Mouse (Mus musculus) heart, adult 2 months (tissue): ENCODE results near the gene Acy3. TPM values are rescaled to one million over a fixed set of nuclear protein-coding genes. Genes with fewer than 3 reads are reported as not detected.
A peak's percentile ranks its signal among the peaks of the same experiment; 100 is the strongest.

Experiments
- DNase-seq, 2 experiments: peaks; one replicate each; pipeline ENCODE4 v3.0.0; 2021
- H3K27ac ChIP-seq: fragments of 200-600 bp; 2 replicates; pipeline ENCODE4 v1.8.1; 2022
- H3K27me3 ChIP-seq: fragments of 200-500 bp; 2 replicates; pipeline ENCODE4 v1.6.1; 2012; ENCODE audit warnings: mild to moderate bottlenecking, low read length, inconsistent platforms, mixed read lengths; ENCODE audit not compliant: control insufficient read depth, insufficient read depth
- H3K36me3 ChIP-seq: fragments of 200-500 bp; 2 replicates; pipeline ENCODE4 v1.6.1; 2012; ENCODE audit warnings: low read length, inconsistent platforms; ENCODE audit not compliant: control insufficient read depth, insufficient read depth
- H3K4me1 ChIP-seq: fragments of 200-500 bp; 2 replicates; pipeline ENCODE4 v1.6.1; 2011; ENCODE audit warnings: low read length; ENCODE audit not compliant: control insufficient read depth, insufficient read depth
- H3K4me3 ChIP-seq: fragments of 200-600 bp; 2 replicates; pipeline ENCODE4 v1.8.1; 2022
- H3K79me2 ChIP-seq: fragments of 200-500 bp; replicated peaks from 2 replicates; pipeline ENCODE4 v1.6.1; 2012; ENCODE audit warnings: mild to moderate bottlenecking, inconsistent platforms, low read length, moderate library complexity, mixed read lengths; ENCODE audit not compliant: control insufficient read depth, insufficient read depth
- H3K9ac ChIP-seq: fragments of 200-500 bp; 2 replicates; pipeline ENCODE4 v1.6.1; 2012; ENCODE audit warnings: low read depth, mild to moderate bottlenecking, control low read depth, inconsistent platforms, low read length, mixed read lengths
- CTCF ChIP-seq: fragments of 200-600 bp; IDR thresholded peaks from 2 replicates; pipeline ENCODE4 v1.8.1; 2022; ENCODE audit warnings: antibody characterized with exemption, mild to moderate bottlenecking, moderate library complexity
- EP300 ChIP-seq: fragments of 200-500 bp; IDR thresholded peaks from 2 replicates; pipeline ENCODE4 v1.6.1; 2011; ENCODE audit warnings: low read depth, low read length, control low read depth; ENCODE audit not compliant: insufficient read depth
- POLR2A ChIP-seq: fragments of 200-500 bp; IDR thresholded peaks from 2 replicates; pipeline ENCODE4 v1.6.1; 2011; ENCODE audit warnings: mild to moderate bottlenecking, low read depth, low read length, control low read depth; ENCODE audit not compliant: insufficient read depth
- WGBS: fragments of 180-500 bp; shearing (Covaris S2); methylation state at CpG from one replicate; pipeline ENCODE4 v1.1.7; 2018; 5-methylcytosine and 5-hydroxymethylcytosine counted together
- intact Hi-C: fragments of 180-260 bp; cut with DNase I; formaldehyde crosslinking; loops from one replicate; pipeline ENCODE4 v1.15.1; 2025
- polyA plus RNA-seq: library from polyadenylated mRNA; depleted of rRNA; stranded (reverse); fragments of >200 nt; gene quantifications from 2 replicates; pipeline ENCODE4 v1.2.3, GENCODE M21; 2012
- total RNA-seq, 2 experiments: library from RNA; stranded (reverse); gene quantifications; 2 replicates each; pipeline ENCODE4 v1.2.3; 2021

Gene Acy3
- total and polyA plus RNA-seq, 3 experiments = 21.5 to 89.9 (median 28.0) TPM

DNA sequence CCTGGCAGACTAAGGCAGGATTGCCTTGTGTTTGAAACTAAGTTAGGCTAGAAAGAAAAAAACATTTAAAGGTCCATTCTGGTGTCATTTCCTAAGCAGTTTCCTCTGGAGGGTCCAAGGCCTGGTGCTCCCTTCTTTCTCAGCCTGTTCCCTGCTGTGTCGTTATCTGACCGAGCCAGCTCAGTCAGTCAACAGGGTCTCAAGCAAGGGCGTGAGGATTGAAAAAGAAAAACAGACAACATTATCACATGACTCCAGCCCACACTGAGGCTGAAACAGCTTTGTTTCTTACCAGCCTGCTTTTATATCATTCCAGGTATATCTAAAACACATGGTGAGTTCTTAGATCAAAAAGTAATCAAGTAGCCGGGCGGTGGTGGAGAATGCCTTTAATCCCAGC, 29.3 kb downstream of the Acy3 start:
- no peaks in the 10 kb centered on the region for H3K36me3 ChIP-seq
- WGBS = 73% methylated on average over 5 of the region's 5 CpGs
- H3K27me3 ChIP-seq = no peaks in the 10 kb centered on the region
- H3K27ac ChIP-seq = no peak overlapping the region
- H3K4me3 ChIP-seq = no peak overlapping the region
- TF ChIP-seq POLR2A (no peak), EP300 (no peak), CTCF (no peak)
- H3K79me2 ChIP-seq = no peaks in the 10 kb centered on the region
- DNase-seq = no peak
- peaks cover 5% of the 10 kb centered on the region for H3K4me1 ChIP-seq
- intact Hi-C loops = loop anchor here (5.0 kb wide), 3 partner anchors 82 to 292 kb away; partner anchors contain the start of genes Cdk2ap2, Grk2 and Pitpnm1
- H3K9ac ChIP-seq = no peak overlapping the region

DNA sequence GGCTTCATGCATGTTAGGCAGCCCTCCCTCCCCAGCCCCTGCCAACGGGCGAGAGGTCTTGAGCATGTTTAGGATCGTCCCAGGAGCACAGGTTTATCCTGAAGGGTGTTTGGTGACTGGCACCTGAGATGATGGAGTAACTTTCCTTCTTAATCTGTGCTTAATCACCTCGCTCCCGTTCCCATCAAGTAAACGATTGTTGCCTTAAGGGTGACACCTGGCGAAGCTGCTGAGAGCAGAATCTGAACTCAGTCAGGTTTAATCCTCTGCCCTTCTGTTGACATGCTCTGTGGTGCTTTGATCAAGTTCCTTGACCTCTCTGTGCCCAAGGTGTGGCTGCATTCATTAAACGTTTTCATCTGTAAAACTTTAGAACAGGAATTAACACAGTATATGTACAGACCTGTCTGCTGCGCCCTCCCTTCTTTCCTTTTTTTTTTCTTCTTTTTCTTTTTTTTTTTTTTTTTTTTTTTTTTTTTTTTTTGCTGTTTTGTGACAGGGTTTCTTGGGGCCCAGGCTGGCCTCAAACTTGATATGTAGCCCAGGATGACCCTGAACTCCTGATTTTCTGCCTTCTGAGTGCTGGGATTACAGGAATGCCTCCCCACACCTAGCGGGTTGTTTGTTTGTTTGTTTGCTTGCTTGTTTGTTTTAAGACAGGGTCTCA, 31.7 kb downstream of the Acy3 start:
- no peaks in the 10 kb centered on the region for H3K27me3 ChIP-seq
- intact Hi-C loops = loop anchor here (5.0 kb wide), 3 partner anchors 79 to 289 kb away; partner anchors contain the start of genes Cdk2ap2, Grk2 and Pitpnm1
- H3K36me3 ChIP-seq = no peaks in the 10 kb centered on the region
- H3K27ac ChIP-seq = no peak overlapping the region
- H3K79me2 ChIP-seq = no peaks in the 10 kb centered on the region
- H3K4me1 ChIP-seq = no peaks in the 10 kb centered on the region; the same call in 1 of the 2 replicates
- WGBS = 76% methylated on average over 10 of the region's 10 CpGs
- no peak overlapping the region for H3K4me3 ChIP-seq
- no peak for DNase-seq
- no peak overlapping the region for H3K9ac ChIP-seq
- TF ChIP-seq POLR2A = no peak
- no peak for TF ChIP-seq CTCF
- TF ChIP-seq EP300 = no peak

DNA sequence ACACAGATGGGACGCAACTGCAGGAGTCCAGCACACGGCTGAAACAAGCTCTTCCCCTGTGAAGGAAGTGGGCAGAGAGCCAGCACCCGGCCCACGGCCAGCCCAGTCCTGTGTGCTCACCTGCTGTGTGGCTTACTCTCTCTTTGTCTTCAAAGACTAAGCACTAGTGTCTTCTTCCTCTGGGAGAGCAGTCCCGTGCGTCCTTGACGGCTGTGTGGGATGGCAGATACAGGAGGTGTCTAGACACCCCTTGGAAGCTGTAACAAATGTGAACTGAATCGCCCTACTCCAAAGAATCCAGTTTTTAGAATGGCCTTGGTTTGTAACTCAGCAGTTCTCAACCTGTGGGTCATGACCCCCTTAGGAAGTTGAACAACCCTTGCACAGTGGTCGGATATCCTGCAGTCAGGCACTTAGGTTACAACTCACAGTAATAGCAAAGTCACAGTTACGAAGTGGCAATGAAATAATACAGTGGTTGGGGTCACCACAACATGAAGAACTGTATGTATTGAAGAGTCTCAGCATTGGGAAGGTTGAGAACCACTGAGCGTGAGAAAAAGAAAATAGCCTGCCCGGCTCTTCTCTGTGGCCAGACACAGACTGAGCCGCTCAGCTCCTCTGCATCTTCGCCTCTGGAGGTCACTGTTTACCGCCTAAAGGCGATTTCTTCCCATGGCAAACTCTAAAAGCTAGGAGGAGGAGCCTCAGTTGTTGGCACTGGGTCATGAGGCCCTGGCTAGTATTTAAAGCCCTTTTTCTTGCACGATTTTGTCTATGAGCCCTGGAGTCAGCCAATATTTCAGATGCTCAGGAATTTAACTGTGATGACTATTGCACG, 32.6 kb downstream of the Acy3 start:
- Histone ChIP-seq H3K4me1 (no peaks in the 10 kb centered on the region), H3K4me3 (no peak overlapping the region), H3K9ac (no peak overlapping the region), H3K27ac (no peak overlapping the region; the same call in 1 of the 2 replicates), H3K27me3 (no peaks in the 10 kb centered on the region), H3K36me3 (no peaks in the 10 kb centered on the region), H3K79me2 (no peaks in the 10 kb centered on the region)
- intact Hi-C loops = loop anchor here (1.0 to 5.0 kb wide), 4 partner anchors 29 to 288 kb away; partner anchors contain the start of genes Cdk2ap2, Grk2 and Pitpnm1
- peak; percentile 80 to 87 for DNase-seq
- 15% methylated on average over 18 of the region's 18 CpGs for WGBS
- 0 out of 2 replicates have a peak, but pooled peaks have one; percentile 14 for TF ChIP-seq POLR2A
- peak; percentile 96 for TF ChIP-seq CTCF
- peak; percentile 84; the same call in 1 of the 2 replicates for TF ChIP-seq EP300

DNA sequence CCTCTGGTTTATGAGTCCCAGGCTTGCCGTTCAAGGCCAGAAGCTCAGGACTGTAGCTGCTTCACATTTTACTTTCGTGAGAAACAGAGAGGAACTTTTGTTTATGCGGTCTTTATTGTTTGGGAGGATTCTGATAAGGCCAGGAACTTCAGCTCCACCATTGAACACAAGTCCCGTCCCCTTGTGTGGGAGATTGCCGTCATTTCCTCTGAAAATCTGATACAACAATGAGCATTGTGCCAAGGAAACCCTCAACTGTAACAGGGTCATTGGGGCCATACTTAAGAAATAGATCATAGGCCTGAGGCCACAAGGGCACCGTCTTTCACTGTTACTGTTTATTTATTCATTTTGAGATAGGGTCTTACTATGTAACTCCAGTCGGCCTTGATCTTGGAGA, 36.8 kb downstream of the Acy3 start:
- H3K27ac ChIP-seq = peak overlapping the region; percentile 36
- TF ChIP-seq EP300 (no peak), CTCF (no peak)
- no peaks in the 10 kb centered on the region for H3K36me3 ChIP-seq
- H3K4me3 ChIP-seq = no peak overlapping the region
- no peak for DNase-seq
- no peaks in the 10 kb centered on the region for H3K79me2 ChIP-seq
- H3K9ac ChIP-seq = no peak overlapping the region
- H3K4me1 ChIP-seq = no peaks in the 10 kb centered on the region
- no peaks in the 10 kb centered on the region for H3K27me3 ChIP-seq
- 35% methylated on average over 7 of the region's 7 CpGs for WGBS
- intact Hi-C loops = no loop called here

DNA sequence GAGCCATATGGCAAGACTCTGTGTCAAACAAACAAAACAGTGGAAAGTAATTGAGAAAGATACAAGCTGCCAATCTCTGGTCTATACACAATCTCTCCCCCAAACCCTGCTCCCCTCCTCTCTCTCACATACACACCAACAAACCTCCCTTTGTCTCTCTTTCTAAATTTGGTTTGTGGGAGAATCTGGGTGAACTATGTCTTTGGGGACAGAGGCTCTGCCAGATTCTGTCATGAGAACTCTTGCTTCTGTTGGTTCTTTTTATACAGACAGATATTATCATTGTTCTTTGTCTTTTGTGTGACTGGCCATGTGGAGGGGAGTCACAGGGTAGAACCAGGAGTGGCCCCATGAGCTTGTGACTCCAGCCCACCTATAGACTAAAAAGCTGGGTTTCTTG, 41.2 kb downstream of the Acy3 start:
- no peak for TF ChIP-seq POLR2A
- no peak for TF ChIP-seq EP300
- TF ChIP-seq CTCF = no peak
- intact Hi-C loops = no loop called here
- H3K27ac ChIP-seq = no peak overlapping the region
- no peak overlapping the region for H3K4me3 ChIP-seq
- no peaks in the 10 kb centered on the region for H3K27me3 ChIP-seq
- DNase-seq = no peak
- no peaks in the 10 kb centered on the region for H3K36me3 ChIP-seq
- H3K9ac ChIP-seq = no peak overlapping the region
- H3K79me2 ChIP-seq = no peaks in the 10 kb centered on the region
- H3K4me1 ChIP-seq = no peaks in the 10 kb centered on the region

DNA sequence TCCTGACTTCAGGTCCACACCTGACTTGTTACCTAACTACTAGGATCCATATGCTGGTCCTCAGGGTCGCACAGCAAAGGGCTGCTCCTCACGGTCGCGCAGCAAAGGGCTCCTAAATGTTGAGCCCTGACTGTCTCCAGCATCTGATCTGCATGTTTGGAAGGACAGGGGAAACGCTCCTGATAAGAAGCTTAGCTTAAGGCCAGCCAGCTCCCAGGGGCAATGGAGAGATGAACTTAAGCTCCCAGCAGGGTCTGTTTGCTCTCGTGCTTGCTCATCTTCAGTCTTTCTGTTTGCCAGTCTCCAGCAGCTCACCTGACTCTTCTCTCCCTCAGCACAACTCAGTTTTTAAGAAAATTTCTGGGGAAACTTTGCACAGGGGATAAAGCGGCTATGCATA, 46.3 kb downstream of the Acy3 start:
- Histone ChIP-seq H3K9ac (no peak overlapping the region), H3K36me3 (no peaks in the 10 kb centered on the region), H3K4me1 (peaks cover 1% of the 10 kb centered on the region; the same call in 1 of the 2 replicates), H3K27me3 (no peaks in the 10 kb centered on the region), H3K27ac (no peak overlapping the region), H3K79me2 (no peaks in the 10 kb centered on the region), H3K4me3 (no peak overlapping the region)
- intact Hi-C loops = no loop called here
- TF ChIP-seq CTCF = no peak
- TF ChIP-seq EP300 = no peak
- no peak for TF ChIP-seq POLR2A
- WGBS = 46% methylated on average over 7 of the region's 7 CpGs
- no peak for DNase-seq
